Mouse (Mus musculus) small intestine, adult 2 months (tissue): ENCODE measurements around the gene Cerk.

Experiments used
- CTCF ChIP-seq: fragments of 200-500 bp; IDR thresholded peaks from 2 replicates; pipeline ENCODE4 v1.5.1; 2012; ENCODE audit warnings: low read depth, mild to moderate bottlenecking, control low read depth, inconsistent platforms, low read length, moderate library complexity, mixed read lengths; ENCODE audit not compliant: insufficient replicate concordance, insufficient read length; ENCODE audit errors: extremely low read depth
- POLR2A ChIP-seq: fragments of 200-500 bp; IDR thresholded peaks from 2 replicates; pipeline ENCODE4 v1.6.1; 2012; ENCODE audit warnings: low read depth, mild to moderate bottlenecking, control low read depth, inconsistent platforms, low read length, moderate library complexity

- TF ChIP-seq POLR2A = no peak
- TF ChIP-seq CTCF = no peak
Observed at GRCm38 (mm10) chr15:86093236-86093635, 92.7 kb downstream of the Cerk start.
